Mouse (Mus musculus) stomach, postnatal 0 days (tissue): ENCODE measurements around the gene Sh3bp2.

Experiments used
- CTCF ChIP-seq: IDR thresholded peaks from 2 replicates; pipeline ENCODE4 v1.5.1; 2016; ENCODE audit warnings: antibody characterized with exemption, low read depth, mild to moderate bottlenecking, moderate library complexity
- EP300 ChIP-seq: optimal IDR thresholded peaks from 2 replicates; pipeline ENCODE3; 2016; ENCODE audit warnings: antibody characterized with exemption

GRCm38 (mm10) chr5:34535831-34536230, 10.2 kb downstream of the Sh3bp2 start:
- TF ChIP-seq EP300: no peak
- no peak for TF ChIP-seq CTCF
